Mouse (Mus musculus) Patski (cell line): ENCODE data around the gene Kif12. TPM values are rescaled to one million over a fixed set of nuclear protein-coding genes. Genes with fewer than 3 reads are reported as not detected.

Experiments
- ATAC-seq: fragments of 100-300 bp; one replicate; pipeline ENCODE4 v1.8.0; 2021
- CTCF ChIA-PET: fragments of 350-600 bp; sonication (Branson Sonifier 250); formaldehyde crosslinking; loops from one replicate; lab custom pipeline; 2022; ENCODE audit warnings: inconsistent platforms; lab: Charles Lee
- POLR2A ChIA-PET: fragments of 350-600 bp; sonication (Branson Sonifier 250); formaldehyde crosslinking; loops from one replicate; lab custom pipeline; 2022; ENCODE audit warnings: antibody characterized with exemption, inconsistent platforms; lab: Charles Lee
- DNase-seq: peaks from one replicate; pipeline ENCODE4 v3.0.0-alpha.2; 2011; ENCODE audit warnings: low read depth, low spot score
- H3K27me3 ChIP-seq: fragments of 371-371 bp; one replicate; pipeline ENCODE4 v1.5.1; 2021
- CTCF ChIP-seq: fragments of 100-300 bp; IDR thresholded peaks from one replicate; pipeline ENCODE4 v1.5.1; 2021
- in situ Hi-C: fragments of 300-500 bp; cut with MboI; formaldehyde crosslinking; loops from 3 replicates; pipeline ENCODE4 v1.11.1; 2018; ENCODE audit warnings: low pct_unique_long_range_greater_than_20kb, mixed read lengths
- polyA plus RNA-seq: library from polyadenylated mRNA; unstranded; gene quantifications from one replicate; pipeline ENCODE4 v1.2.3, GENCODE M21; 2021

The Kif12 gene
- 10.7 TPM for polyA plus RNA-seq

- ChIA-PET CTCF (interaction anchor here (1.0 to 1.8 kb wide), 3 partner anchors 13 to 147 kb away, joined by 4 to 5 read pairs (median 4); partner anchors contain the start of gene Col27a1), POLR2A (interaction anchor here (1.2 kb wide), 1 partner anchor 12 kb away, joined by 4 read pairs; no protein-coding TSS in a partner anchor)
- H3K27me3 ChIP-seq = no peaks in the 10 kb centered on the region
- TF ChIP-seq CTCF = no peak
- in situ Hi-C loops = loop anchor here (25.0 kb wide), 1 partner anchor 765 kb away; no protein-coding TSS in a partner anchor
- ATAC-seq (peak; percentile 88), DNase-seq (peak; percentile 65)
Measured at GRCm38 (mm10) chr4:63171969-63172685, at the start of gene Kif12. Gene Kif12 (minus strand): TSS chr4:63172131.

GRCm38 (mm10) chr4:63221096-63221958, 49.4 kb upstream of the Kif12 start:
- no peak for TF ChIP-seq CTCF
- ChIA-PET CTCF (interaction anchor here (0.8 to 1.8 kb wide), 4 partner anchors 8 to 92 kb away, joined by 3 to 8 read pairs (median 4); no protein-coding TSS in a partner anchor), POLR2A (interaction anchor here (0.6 kb wide), 1 partner anchor 48 kb away, joined by 3 read pairs; no protein-coding TSS in a partner anchor)
- ATAC-seq = no peak
- DNase-seq = no peak
- in situ Hi-C loops = no loop called here
- H3K27me3 ChIP-seq = no peaks in the 10 kb centered on the region

GRCm38 (mm10) chr4:63219635-63220034, 47.7 kb upstream of the Kif12 start:
- no peak for TF ChIP-seq CTCF
- no peak for ATAC-seq
- in situ Hi-C loops = loop anchor here (5.0 kb wide), 1 partner anchor 88 kb away; no protein-coding TSS in a partner anchor
- H3K27me3 ChIP-seq = no peaks in the 10 kb centered on the region
- CTCF ChIA-PET = no interaction called here
- POLR2A ChIA-PET = no interaction called here
- DNase-seq = no peak

- POLR2A ChIA-PET = no interaction called here
- no peak for TF ChIP-seq CTCF
- in situ Hi-C loops = loop anchor here (5.0 kb wide), 1 partner anchor 88 kb away; no protein-coding TSS in a partner anchor
Measured at GRCm38 (mm10) chr4:63219059-63219458, 47.1 kb upstream of the Kif12 start.

GRCm38 (mm10) chr4:63217513-63217912, 45.6 kb upstream of the Kif12 start:
- peaks cover 5% of the 10 kb centered on the region for H3K27me3 ChIP-seq
- DNase-seq (no peak), ATAC-seq (no peak)
- in situ Hi-C loops = loop anchor here (5.0 kb wide), 1 partner anchor 90 kb away; no protein-coding TSS in a partner anchor
- ChIA-PET CTCF (interaction anchor here (1.0 to 1.6 kb wide), 4 partner anchors 15 to 102 kb away, joined by 3 to 5 read pairs (median 4); no protein-coding TSS in a partner anchor), POLR2A (interaction anchor here (1.3 kb wide), 1 partner anchor 8 kb away, joined by 7 read pairs; no protein-coding TSS in a partner anchor)
- TF ChIP-seq CTCF = no peak

More at GRCm38 (mm10) chr4:63219059-63219458, 47.1 kb upstream of the Kif12 start:
- H3K27me3 ChIP-seq = peaks cover 5% of the 10 kb centered on the region
- DNase-seq (no peak), ATAC-seq (no peak)
- CTCF ChIA-PET = interaction anchor here (1.6 kb wide), 1 partner anchor 14 kb away, joined by 3 read pairs; no protein-coding TSS in a partner anchor

- peaks cover 5% of the 10 kb centered on the region for H3K27me3 ChIP-seq
- in situ Hi-C loops = loop anchor here (5.0 kb wide), 1 partner anchor 91 kb away; no protein-coding TSS in a partner anchor
- CTCF ChIA-PET = interaction anchor here (1.2 to 3.6 kb wide), 6 partner anchors 11 to 102 kb away, joined by 3 to 20 read pairs (median 8); no protein-coding TSS in a partner anchor
- DNase-seq = no peak
- POLR2A ChIA-PET = interaction anchor here (0.9 to 1.3 kb wide), 2 partner anchors 9 to 90 kb away, joined by 3 to 7 read pairs; no protein-coding TSS in a partner anchor
- no peak for TF ChIP-seq CTCF
- ATAC-seq = no peak
Measured at GRCm38 (mm10) chr4:63216566-63216965, 44.6 kb upstream of the Kif12 start.

- in situ Hi-C loops = loop anchor here (5.0 kb wide), 1 partner anchor 91 kb away; no protein-coding TSS in a partner anchor
- H3K27me3 ChIP-seq = peaks cover 5% of the 10 kb centered on the region
- CTCF ChIA-PET = interaction anchor here (1.2 to 3.6 kb wide), 10 partner anchors 11 to 103 kb away, joined by 3 to 20 read pairs (median 6); no protein-coding TSS in a partner anchor
- no peak for DNase-seq
- no peak for TF ChIP-seq CTCF
- POLR2A ChIA-PET = interaction anchor here (0.9 kb wide), 1 partner anchor 91 kb away, joined by 3 read pairs; no protein-coding TSS in a partner anchor
- no peak for ATAC-seq
Measured at GRCm38 (mm10) chr4:63215993-63216531, 44.1 kb upstream of the Kif12 start.

GRCm38 (mm10) chr4:63215185-63215992, 43.5 kb upstream of the Kif12 start:
- POLR2A ChIA-PET = no interaction called here
- H3K27me3 ChIP-seq = peaks cover 5% of the 10 kb centered on the region
- TF ChIP-seq CTCF = no peak
- ATAC-seq (peak; percentile 31), DNase-seq (no peak)
- CTCF ChIA-PET = interaction anchor here (1.2 to 3.6 kb wide), 15 partner anchors 10 to 108 kb away, joined by 3 to 20 read pairs (median 6); partner anchors contain the start of gene Kif12
- in situ Hi-C loops = loop anchor here (5.0 kb wide), 1 partner anchor 92 kb away; no protein-coding TSS in a partner anchor
